Mouse (Mus musculus) forebrain, embryonic 12.5 days (tissue): ENCODE results near the gene Zfp64. TPM values are rescaled to one million over a fixed set of nuclear protein-coding genes. Genes with fewer than 3 reads are reported as not detected.
"Not testable (repeated sequence)": the region's sequence is repeated elsewhere in the genome, so short reads cannot be mapped to it uniquely, and the experiment has no call there.

ENCODE experiments used
- ATAC-seq: fragments of 200-750 bp; cut with Nextera tagmentation; 2 replicates; pipeline ENCODE4 v1.8.0; 2017; ENCODE audit warnings: moderate TSS enrichment; ENCODE audit not compliant: low FRiP score
- H3K27ac ChIP-seq: fragments of 300-500 bp; sonication (generic); 2 replicates; pipeline ENCODE4 v1.5.1; 2016; ENCODE audit warnings: mild to moderate bottlenecking
- H3K27me3 ChIP-seq: fragments of 300-500 bp; sonication (generic); 2 replicates; pipeline ENCODE4 v1.6.1; 2016; ENCODE audit warnings: mild to moderate bottlenecking
- H3K36me3 ChIP-seq: fragments of 300-500 bp; sonication (generic); replicated peaks from 2 replicates; pipeline ENCODE4 v1.6.1; 2016; ENCODE audit warnings: mild to moderate bottlenecking
- H3K4me1 ChIP-seq: fragments of 300-500 bp; sonication (generic); 2 replicates; pipeline ENCODE4 v1.6.1; 2016
- H3K4me2 ChIP-seq: fragments of 300-500 bp; sonication (generic); 2 replicates; pipeline ENCODE4 v1.6.1; 2016; ENCODE audit warnings: mild to moderate bottlenecking, moderate library complexity
- H3K4me3 ChIP-seq: fragments of 300-500 bp; sonication (generic); replicated peaks from 2 replicates; pipeline ENCODE4 v1.5.1; 2016; ENCODE audit warnings: mild to moderate bottlenecking
- H3K9ac ChIP-seq: fragments of 300-500 bp; sonication (generic); 2 replicates; pipeline ENCODE4 v1.6.1; 2016; ENCODE audit warnings: mild to moderate bottlenecking
- H3K9me3 ChIP-seq: fragments of 300-500 bp; sonication (generic); 2 replicates; pipeline ENCODE4 v1.6.1; 2016
- WGBS: fragments of 180-500 bp; shearing (Covaris S2); methylation state at CpG from one replicate; pipeline ENCODE4 v1.1.7; 2016; 5-methylcytosine and 5-hydroxymethylcytosine counted together
- polyA plus RNA-seq: library from polyadenylated mRNA; unstranded; fragments of >200 nt; fragmentation: Nextera tagmentation; extraction: Ambion mirVana; gene quantifications from 2 replicates; pipeline ENCODE4 v1.2.1, GENCODE M21; 2016

Zfp64 gene
- polyA plus RNA-seq, 1 experiment from 2014 or later: 35.5 TPM

GRCm38 (mm10) chr2:168860032-168860691 is 95.2 kb downstream of the Zfp64 start:
- 0 out of 2 replicates have a peak overlapping the region, but pooled peaks have one; percentile 36 for H3K27ac ChIP-seq
- ATAC-seq: 0 out of 2 replicates have a peak, but pooled peaks have one; percentile 14
- H3K4me3 ChIP-seq: no peak overlapping the region
- 14% methylated on average over 16 of the region's 16 CpGs for WGBS
- no peak overlapping the region for H3K4me2 ChIP-seq
- H3K9me3 ChIP-seq: no peaks in the 10 kb centered on the region
- peaks cover 20% of the 10 kb centered on the region for H3K4me1 ChIP-seq
- no peak overlapping the region for H3K9ac ChIP-seq
- peaks cover 17% of the 10 kb centered on the region; the same call in 1 of the 2 replicates for H3K27me3 ChIP-seq
- no peaks in the 10 kb centered on the region for H3K36me3 ChIP-seq

GRCm38 (mm10) chr2:168856638-168857037 is 98.7 kb downstream of the Zfp64 start:
- 58% methylated on average over 7 of the region's 7 CpGs for WGBS
- ATAC-seq: no peak
- no peak overlapping the region for H3K4me3 ChIP-seq
- peaks cover 20% of the 10 kb centered on the region for H3K4me1 ChIP-seq
- H3K36me3 ChIP-seq: no peaks in the 10 kb centered on the region
- H3K9me3 ChIP-seq: no peaks in the 10 kb centered on the region
- H3K27ac ChIP-seq: no peak overlapping the region
- no peak overlapping the region for H3K9ac ChIP-seq
- H3K27me3 ChIP-seq: peaks cover 17% of the 10 kb centered on the region; the same call in 1 of the 2 replicates
- no peak overlapping the region for H3K4me2 ChIP-seq

DNA sequence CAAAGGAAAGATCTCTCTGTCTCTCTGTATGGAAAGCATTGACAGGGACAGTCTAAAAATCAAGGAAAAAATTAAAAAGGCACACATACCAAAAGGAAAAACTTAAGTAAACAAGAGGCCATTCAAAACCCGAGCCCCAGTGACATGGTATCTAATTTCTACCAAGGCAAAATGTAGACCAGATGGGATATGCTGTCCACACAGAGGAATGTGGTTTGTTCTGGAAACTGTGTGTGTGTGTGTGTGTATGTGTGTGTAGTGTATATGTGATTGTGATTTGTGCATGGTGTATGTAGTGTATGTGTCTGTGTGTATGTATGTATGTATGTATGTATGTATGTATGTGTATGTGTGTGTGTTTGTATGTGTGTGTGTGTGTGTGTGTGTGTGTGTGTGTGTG is 100.6 kb downstream of the Zfp64 start:
- no peak overlapping the region for H3K4me2 ChIP-seq
- peaks cover 17% of the 10 kb centered on the region; the same call in 1 of the 2 replicates for H3K27me3 ChIP-seq
- WGBS: 74% methylated on average over 1 of the region's 1 CpGs
- H3K27ac ChIP-seq: no peak overlapping the region
- H3K4me3 ChIP-seq: no peak overlapping the region
- no peaks in the 10 kb centered on the region for H3K9me3 ChIP-seq
- no peaks in the 10 kb centered on the region for H3K36me3 ChIP-seq
- peaks cover 3% of the 10 kb centered on the region for H3K4me1 ChIP-seq
- H3K9ac ChIP-seq: no peak overlapping the region
- ATAC-seq: no peak

DNA sequence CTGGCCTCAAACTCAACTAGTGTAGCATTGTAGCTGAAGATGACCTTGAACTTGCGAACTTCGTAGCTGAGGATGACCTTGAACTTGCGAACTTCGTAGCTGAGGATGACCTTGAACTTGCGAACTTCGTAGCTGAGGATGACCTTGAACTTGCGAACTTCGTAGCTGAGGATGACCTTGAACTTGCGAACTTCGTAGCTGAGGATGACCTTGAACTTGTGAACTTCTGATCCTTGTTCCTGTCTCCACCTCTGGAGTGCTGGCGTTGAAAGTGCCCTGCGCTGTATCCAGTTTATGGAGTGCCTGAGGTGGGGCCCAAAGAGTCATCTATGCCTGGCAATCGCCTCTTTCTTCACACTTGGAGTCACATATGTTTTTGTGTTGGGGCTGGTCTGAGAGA is 101.5 kb downstream of the Zfp64 start:
- H3K4me1 ChIP-seq, H3K4me3 ChIP-seq, H3K27ac ChIP-seq, H3K9ac ChIP-seq, H3K4me2 ChIP-seq, H3K9me3 ChIP-seq, ATAC-seq, H3K36me3 ChIP-seq: not testable (repeated sequence)
- WGBS: 94% methylated on average over 13 of the region's 13 CpGs
- H3K27me3 ChIP-seq: peaks cover 17% of the 10 kb centered on the region; the same call in 1 of the 2 replicates

- Histone ChIP-seq H3K4me2 (no peak overlapping the region), H3K27ac (no peak overlapping the region), H3K9ac (no peak overlapping the region), H3K4me1 (no peaks in the 10 kb centered on the region; the same call in 1 of the 2 replicates), H3K9me3 (no peaks in the 10 kb centered on the region), H3K36me3 (no peaks in the 10 kb centered on the region), H3K4me3 (no peak overlapping the region), H3K27me3 (peaks cover 13% of the 10 kb centered on the region; the same call in 1 of the 2 replicates)
- ATAC-seq: no peak
- WGBS: 66% methylated on average over 10 of the region's 10 CpGs
Observed at GRCm38 (mm10) chr2:168851545-168851944, 103.8 kb downstream of the Zfp64 start.

- no peak overlapping the region for H3K27ac ChIP-seq
- WGBS: 91% methylated on average over 3 of the region's 3 CpGs
- peaks cover 13% of the 10 kb centered on the region for H3K27me3 ChIP-seq
- H3K4me3 ChIP-seq: no peak overlapping the region
- no peak overlapping the region for H3K9ac ChIP-seq
- no peaks in the 10 kb centered on the region for H3K9me3 ChIP-seq
- H3K4me2 ChIP-seq: no peak overlapping the region
- H3K36me3 ChIP-seq: no peaks in the 10 kb centered on the region
- no peaks in the 10 kb centered on the region; the same call in 1 of the 2 replicates for H3K4me1 ChIP-seq
- no peak for ATAC-seq
Observed at GRCm38 (mm10) chr2:168848553-168848952, 106.8 kb downstream of the Zfp64 start.

GRCm38 (mm10) chr2:168846180-168846720 is 109.1 kb downstream of the Zfp64 start:
- Histone ChIP-seq H3K36me3 (no peaks in the 10 kb centered on the region), H3K27me3 (peaks cover 35% of the 10 kb centered on the region), H3K27ac (no peak overlapping the region), H3K4me3 (no peak overlapping the region), H3K9ac (no peak overlapping the region), H3K9me3 (no peaks in the 10 kb centered on the region), H3K4me1 (peaks cover 7% of the 10 kb centered on the region), H3K4me2 (no peak overlapping the region)
- 76% methylated on average over 7 of the region's 7 CpGs for WGBS
- ATAC-seq: no peak

Other genes starting within 250 kb of the Zfp64 start
- gene Atp9a, start 213.2 kb downstream of the Zfp64 start, polyA plus RNA-seq: 27.6 and 28.3 TPM in 2 replicates
- 4.6 and 6.9 TPM in 2 replicates for gene Sall4, start 187.6 kb downstream of the Zfp64 start, polyA plus RNA-seq